Mouse (Mus musculus) spleen, adult 2 months (tissue): Measurements from ENCODE around the gene Rhpn2.

Source experiments
- CTCF ChIP-seq: fragments of 200-500 bp; IDR thresholded peaks from 2 replicates; pipeline ENCODE4 v1.5.1; 2011; ENCODE audit warnings: mild to moderate bottlenecking, inconsistent platforms; ENCODE audit not compliant: insufficient read depth, insufficient read length, insufficient replicate concordance; ENCODE audit errors: extremely low read depth
- POLR2A ChIP-seq: fragments of 200-500 bp; IDR thresholded peaks from 2 replicates; pipeline ENCODE4 v1.6.1; 2011; ENCODE audit warnings: low read depth, low read length, inconsistent platforms

DNA sequence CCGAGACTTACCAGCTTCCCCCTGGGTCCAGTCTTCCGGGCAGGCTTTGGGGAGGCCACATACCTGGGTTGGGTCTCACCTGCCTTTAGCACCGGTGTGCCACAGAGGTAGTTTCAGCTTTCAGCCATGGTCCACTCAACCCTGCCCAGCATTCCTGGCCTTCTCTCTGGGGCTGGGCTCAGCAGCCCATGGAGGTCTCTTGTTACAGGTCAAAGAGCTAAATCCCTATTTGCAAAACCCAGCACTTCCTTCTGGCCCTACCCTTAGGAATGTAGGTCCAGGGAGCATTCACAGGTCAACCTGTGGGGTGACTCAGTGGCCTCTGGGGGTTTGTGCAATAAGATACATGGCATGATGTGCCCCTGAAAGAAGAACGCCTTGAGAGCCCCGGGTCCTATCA lies 28.9 kb downstream of the Rhpn2 start:
- no peak for TF ChIP-seq CTCF
- TF ChIP-seq POLR2A = no peak
